Mouse (Mus musculus) ES-Bruce4 (cell line): ENCODE data around the gene Tbxa2r.

Experiments
- CTCF ChIP-seq: IDR thresholded peaks from one replicate; pipeline ENCODE4 v1.8.1; 2011; ENCODE audit warnings: low read depth, low read length
- EP300 ChIP-seq: IDR thresholded peaks from 2 replicates; pipeline ENCODE4 v1.6.1; 2011; ENCODE audit warnings: low read depth, low read length; ENCODE audit not compliant: insufficient read depth

GRCm38 (mm10) chr10:81350351-81351063 lies 22.0 kb downstream of the Tbxa2r start, which contains the start of gene Hmg20b:
- 0 out of 2 replicates have a peak, but pooled peaks have one; percentile 4 for TF ChIP-seq EP300
- TF ChIP-seq CTCF: peak; percentile 76
